Mouse (Mus musculus) brain, embryonic 18.5 days (tissue): Measurements from ENCODE around the gene Herc3.

ENCODE experiments used
- DNase-seq: peaks from one replicate; pipeline ENCODE4 v3.0.0-alpha.2; 2012; ENCODE audit warnings: low read depth, low spot score

Herc3 gene

DNA sequence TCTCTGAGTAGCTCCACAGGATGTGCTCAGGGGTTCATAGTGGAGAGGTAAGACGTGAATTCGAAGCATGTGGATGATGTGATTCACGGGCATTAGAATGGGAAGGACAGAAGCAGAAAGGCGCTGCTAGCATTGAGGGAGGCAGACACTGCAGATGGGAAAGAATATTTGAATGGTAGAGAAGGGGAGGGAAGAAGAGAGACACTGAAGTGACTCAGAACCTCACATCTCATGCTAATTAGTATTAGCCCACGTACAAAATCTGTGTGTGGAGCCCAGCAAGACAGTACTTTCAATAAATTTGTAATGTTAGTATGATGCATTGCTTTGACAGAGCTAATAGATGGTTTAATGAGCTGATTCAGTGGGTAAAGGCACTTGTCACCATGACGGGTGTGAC, 89.5 kb downstream of the Herc3 start:
- no peak for DNase-seq

DNA sequence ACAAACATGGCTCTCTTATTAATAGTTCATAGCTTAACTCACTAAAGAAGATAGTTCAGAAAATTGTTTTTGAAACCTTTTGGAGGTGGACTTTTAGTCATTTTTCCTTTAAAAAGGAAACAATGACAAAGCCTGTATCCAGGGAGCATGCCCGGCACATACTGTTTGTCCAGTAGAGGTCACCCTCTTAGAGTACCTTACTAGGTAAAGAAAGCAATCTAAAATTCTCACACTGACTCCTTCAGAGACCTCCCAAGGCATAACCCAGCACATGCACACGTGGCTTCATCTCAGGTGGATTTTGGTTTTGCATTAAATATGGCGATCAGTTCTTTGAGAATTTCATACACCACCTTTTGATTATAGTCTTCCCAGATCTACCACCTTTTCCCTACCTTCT, 90.4 kb downstream of the Herc3 start:
- no peak for DNase-seq

GRCm38 (mm10) chr6:58922511-58922910, 91.2 kb downstream of the Herc3 start:
- no peak for DNase-seq

DNA sequence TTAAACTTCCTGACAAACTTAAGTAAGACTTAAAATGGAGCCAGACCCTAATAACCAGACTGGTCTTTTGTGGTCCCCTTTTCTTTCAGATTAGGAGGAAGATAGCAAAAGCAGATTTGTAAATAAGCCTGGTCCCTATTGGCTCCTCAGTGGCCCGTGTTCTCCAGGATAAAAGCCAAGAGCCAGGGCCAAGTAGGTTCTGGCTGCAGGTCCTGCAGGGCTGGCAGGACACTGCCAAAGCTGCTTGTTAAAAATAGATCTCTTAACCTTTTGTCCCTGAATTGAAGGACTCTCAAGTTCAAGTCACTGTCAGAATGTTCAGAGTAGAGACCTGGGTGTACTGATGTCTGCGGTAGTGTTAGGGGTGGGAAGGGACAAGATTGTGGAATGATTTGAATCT, 96.6 kb downstream of the Herc3 start:
- no peak for DNase-seq

DNA sequence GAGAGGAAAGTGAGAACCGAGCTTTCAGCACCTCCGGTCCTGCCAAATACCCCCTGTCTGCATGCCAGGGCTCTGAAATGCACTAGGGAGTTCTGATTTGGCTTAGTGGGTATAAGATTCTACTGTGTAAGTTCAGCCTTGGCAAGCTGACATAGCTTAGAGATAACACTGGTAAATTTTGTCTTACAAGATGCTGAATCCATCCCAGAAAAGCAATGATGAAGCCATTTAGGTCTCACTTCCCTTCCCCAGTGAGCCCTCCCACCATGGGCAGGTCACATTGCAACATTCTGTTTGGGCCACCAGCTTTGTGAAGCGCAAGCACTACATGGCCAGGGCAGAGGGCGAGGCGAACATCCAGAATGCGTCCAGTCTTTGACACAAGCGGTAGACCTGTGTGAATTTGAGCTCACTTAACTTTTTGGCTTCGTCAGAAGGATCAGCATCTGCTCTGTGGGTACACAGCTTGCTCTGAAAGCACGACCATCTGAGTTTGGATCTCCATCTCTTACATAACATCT, 98.7 kb downstream of the Herc3 start:
- no peak for DNase-seq

DNA sequence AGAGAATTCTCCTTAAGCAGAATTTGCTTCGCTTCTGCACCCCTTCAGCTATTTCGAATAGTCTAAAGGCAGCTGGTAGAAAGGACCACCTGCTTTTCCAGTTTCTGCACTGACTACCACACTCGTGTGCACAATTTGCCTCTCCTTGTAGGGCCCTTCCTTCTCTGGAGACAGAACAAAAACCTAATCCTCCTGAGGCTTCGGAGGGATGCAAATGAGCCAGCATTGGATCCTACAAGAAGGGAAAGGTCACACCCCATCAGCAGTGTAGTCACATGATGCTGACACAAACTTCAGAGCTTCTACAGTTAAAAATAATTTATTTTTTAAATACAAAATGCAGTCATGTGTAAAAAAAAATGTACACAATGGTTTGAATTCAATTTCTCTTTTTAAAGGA, 99.9 kb downstream of the Herc3 start:
- no peak for DNase-seq

DNA sequence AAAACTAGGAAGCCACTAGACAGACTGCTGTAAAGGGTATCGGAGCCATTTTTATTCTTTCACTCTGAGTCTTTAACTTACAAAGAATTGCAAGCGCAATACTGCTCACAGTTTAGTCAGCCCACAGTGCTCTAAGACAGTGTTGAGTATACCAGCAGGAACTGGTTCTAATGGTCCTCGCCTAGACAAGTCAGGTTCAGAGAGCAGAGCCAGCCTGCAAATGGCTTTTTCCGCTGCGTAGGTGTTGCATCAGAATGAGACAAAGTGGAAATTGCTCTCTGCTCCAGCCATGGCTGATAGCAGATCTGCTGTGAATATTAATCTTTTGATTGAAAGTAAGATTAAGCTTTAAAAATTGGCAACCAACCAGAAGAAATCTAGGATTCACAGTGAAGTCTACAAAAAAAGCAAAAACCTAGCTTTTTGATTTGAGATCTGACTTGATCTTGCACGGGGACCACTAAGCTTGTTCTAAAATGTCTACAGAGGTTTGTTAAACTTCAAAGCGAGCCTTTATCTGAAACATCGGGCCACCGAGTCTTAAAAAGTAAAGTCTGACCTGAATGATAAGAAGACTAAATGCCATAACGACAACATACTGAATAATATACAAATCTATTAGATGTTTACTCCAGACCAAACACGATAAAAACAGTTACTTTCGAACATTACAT, 101.4 kb downstream of the Herc3 start:
- no peak for DNase-seq

DNA sequence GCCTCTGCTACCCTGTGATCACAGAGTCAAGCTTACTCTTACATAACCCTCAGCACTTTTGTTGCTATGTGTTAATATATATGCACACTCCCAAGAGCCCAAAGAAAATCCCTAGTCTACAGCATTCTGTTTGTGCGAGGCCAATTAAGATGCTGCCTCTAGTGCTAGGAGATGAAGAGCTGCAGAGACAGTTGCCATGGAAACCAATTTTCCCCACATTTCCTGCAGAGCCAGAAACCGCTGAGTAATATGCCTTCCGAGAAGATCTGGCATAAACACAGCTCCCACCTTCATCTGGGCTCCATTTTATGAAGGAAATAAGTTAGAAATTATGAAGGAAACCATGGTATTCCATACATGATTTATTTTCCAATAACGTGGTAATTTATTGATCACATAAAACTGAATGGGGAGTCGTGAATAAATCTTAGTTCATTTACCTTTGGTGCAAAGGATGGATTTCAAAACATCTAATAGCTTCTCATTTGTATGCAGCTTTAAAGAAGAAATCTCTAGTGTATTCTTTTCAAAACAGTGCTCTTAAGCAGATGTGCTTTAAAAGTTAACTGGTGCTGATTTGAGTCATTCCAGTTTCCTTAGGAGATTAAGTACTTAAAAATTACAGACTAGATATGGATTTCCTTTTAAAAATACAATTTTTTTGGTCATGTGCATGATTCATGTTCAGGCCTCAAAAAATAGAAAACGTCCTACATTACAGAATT, 102.1 kb downstream of the Herc3 start:
- peak; percentile 91 for DNase-seq

GRCm38 (mm10) chr6:58934144-58934543, 102.9 kb downstream of the Herc3 start:
- DNase-seq: no peak

GRCm38 (mm10) chr6:58937726-58938125, 106.5 kb downstream of the Herc3 start:
- no peak for DNase-seq

GRCm38 (mm10) chr6:58942276-58942675, 111.0 kb downstream of the Herc3 start:
- no peak for DNase-seq

DNA sequence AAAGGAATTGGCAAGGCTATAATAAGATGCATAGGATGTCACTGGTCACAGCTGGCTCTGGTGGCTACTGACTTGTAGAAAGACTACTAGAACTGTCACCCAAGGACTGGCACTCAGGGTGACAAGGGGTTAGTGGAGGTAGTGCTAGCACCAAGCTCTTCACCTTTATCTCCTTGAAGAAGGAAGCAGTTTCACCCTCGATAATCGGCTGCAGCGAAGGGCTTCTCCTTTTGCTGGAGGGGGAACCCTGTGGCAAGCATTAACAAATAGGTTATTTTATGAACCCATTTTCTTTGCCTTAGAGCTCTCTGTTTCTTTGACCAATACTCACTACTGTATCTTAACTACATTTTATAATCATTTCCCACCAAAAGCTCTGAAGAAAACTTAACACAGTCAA, 112.7 kb downstream of the Herc3 start:
- DNase-seq: no peak

GRCm38 (mm10) chr6:58946246-58946645, 115.0 kb downstream of the Herc3 start:
- no peak for DNase-seq

DNA sequence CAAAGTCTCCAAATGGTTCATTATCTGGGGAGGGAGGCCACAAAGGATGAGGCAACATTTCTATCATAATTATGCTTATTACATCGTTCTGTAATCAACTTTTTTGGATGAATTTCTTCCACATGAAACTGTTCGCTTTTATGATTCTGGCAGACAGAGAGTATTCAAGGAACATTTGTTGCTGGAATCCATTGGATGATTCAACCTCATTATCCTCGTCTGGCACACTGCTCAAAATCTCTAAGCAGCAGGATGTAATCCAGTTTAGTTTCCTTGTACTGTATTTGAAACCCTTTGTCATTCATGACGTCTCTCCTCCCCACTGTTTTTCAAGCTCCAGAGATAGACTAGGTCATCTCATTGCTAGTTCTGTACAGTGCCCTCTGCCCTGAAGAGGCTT, 115.6 kb downstream of the Herc3 start:
- DNase-seq: no peak

DNA sequence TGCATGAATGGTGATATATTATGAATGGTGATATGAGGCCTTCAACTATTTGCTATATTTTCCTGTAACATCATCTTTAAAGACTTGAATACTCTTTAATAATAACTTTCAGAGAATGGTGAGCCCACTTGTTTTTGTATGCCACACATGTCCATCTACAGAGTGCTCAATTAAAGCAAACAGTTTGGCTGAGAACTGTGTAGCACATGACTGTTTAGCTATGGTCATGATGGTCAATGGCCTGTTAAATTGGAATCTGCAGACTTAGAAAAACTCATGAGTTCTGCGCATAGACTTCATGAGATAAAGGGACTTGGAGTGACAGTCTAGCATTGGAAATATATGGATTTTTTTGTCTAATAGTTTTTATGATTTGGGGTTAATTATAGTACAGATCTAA, 119.1 kb downstream of the Herc3 start:
- no peak for DNase-seq

DNA sequence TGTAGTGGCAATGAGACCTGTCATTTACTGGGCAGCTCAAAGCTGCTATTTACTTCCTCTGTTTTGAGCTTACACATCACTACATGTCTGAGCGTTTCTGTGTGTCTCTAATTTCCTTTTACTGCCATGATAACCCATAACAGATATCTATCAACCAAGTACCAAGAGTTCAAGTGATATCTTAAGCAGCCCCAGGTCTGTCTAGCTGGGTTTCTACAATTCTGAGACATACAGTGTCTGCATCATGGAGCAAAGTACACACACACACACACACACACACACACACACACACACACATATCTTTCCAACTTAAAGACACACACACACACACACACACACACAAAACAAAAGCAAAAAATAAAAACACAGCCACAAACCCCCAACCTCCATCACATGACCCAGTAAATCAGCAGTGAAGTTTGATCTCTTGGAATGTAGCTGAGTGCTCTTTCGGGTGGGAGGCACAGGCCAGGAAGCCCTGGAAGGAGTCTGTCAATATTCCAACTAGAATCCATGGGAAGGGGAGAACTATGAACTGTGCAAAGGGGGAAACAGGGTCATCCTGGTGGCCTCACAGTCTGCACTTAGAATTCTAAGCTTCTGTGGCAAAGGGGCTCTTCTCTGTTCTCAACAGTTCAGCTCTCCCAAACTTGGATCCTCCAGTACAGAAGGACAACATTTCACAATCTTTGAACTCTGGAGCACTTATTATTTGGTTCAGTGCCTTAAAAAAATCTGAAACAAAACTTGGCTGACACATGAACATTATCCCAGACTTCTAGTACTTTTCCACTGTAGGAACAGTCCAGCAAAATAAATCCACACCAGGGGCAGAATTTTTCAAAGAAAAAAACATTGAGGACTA, 120.1 kb downstream of the Herc3 start:
- no peak for DNase-seq

DNA sequence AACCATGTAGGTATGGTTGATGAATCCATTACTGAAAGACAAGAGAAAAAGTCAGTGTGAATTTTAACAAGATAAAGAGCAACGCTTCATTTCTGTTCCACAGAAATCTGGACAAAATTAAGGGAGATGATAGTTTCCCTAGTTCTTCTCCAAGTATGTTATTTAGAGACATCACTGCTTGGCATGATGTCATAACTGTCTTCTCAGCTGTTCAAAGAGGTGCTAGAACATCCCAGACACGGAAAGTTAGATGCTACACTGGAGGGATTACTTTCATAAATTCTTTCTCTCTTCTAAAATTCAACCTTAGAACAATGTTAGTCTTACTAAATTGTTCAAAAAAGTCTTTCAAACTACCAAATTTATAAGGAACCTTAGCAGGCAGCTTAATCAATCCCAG, 129.3 kb downstream of the Herc3 start:
- no peak for DNase-seq

- no peak for DNase-seq
Observed at GRCm38 (mm10) chr6:58962691-58963090, 131.4 kb downstream of the Herc3 start.

DNA sequence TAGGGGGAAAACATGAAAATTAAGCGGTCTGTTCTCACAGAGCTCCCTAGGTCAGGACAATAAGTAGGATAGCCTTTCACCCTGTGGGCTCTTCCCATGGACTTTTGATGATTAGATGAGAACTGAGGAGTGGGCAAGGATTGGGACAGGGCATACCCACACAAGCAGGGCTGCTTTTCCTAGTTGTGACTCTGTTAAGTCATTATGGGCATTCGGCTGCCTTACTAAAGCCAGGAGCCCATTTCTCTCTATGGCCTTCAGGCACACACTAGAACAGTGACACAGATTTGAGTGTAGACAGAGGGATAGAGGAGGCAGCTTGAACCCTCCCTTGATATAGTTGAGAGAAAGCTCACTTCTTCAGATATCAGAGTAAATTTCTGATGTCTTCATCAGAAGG, 132.8 kb downstream of the Herc3 start:
- no peak for DNase-seq

GRCm38 (mm10) chr6:58964565-58964964, 133.3 kb downstream of the Herc3 start:
- DNase-seq: no peak

GRCm38 (mm10) chr6:58965071-58965831, 134.0 kb downstream of the Herc3 start:
- DNase-seq: no peak

- no peak for DNase-seq
Observed at GRCm38 (mm10) chr6:58968272-58968671, 137.0 kb downstream of the Herc3 start.
